Comparison of ENCODE assay signal across 22 mouse cellular contexts in the genomic region with DNA sequence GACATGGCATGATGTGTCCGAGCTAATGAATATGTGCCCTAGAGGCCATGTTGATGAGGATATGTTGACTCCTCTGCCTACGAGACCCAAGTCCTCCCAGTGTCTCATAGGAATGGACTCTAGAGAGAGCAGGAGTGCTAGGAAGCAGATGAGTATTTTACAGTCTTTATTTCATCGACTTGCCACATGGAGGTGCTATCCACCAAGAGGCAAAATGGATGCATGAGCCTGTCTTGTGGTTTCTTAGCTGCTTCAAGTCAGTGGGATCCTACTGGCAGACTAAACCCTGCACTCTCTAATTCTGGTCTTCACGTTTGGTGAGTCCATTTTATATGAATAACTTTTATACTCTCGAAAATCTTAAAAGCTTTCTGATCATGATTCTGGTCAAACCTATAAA.
DNase-seq lines count a peak whose midpoint lies in the region; TF ChIP-seq lines count a peak whose summit lies in the region.
"Had no signal": no experiment of that assay in that cellular context is flagged by ENCODE, and none has a peak within 500 bp of the region (broad histone marks: within the 10 kb centered on the region; RNA-seq: fewer than 3 reads in every experiment).

No protein-coding gene starts in this region.

- no peak overlapping the region for H3K27ac ChIP-seq in kidney, adult 2 months (ENCODE audit: insufficient read depth, low read depth, low read length)
- H3K27ac ChIP-seq: heart, adult 2 months; heart, embryonic 15.5 days; hindbrain, embryonic 10.5 days; limb, embryonic 15.5 days; macrophage; neural tube, embryonic 12.5 days had no signal

- no peaks in the 10 kb centered on the region for H3K4me1 ChIP-seq in kidney, adult 2 months (ENCODE audit: control insufficient read depth, insufficient read depth, low read length)
- H3K4me1 ChIP-seq: heart, embryonic 15.5 days; hindbrain, embryonic 10.5 days; limb, embryonic 15.5 days; neural tube, embryonic 12.5 days had no signal

- TF ChIP-seq CTCF in kidney, adult 2 months (conservative IDR thresholded peaks at IDR 0.05; ENCODE audit: insufficient read depth, insufficient read length, low read depth, low read length) = no peak

- no peak for TF ChIP-seq POLR2A in kidney, adult 2 months (IDR thresholded peaks at IDR 0.05; ENCODE audit: low read depth, low read length)

- no peak overlapping the region for H3K4me3 ChIP-seq in kidney, adult 2 months (ENCODE audit: insufficient read depth, low read depth, low read length)
- H3K4me3 ChIP-seq: heart, adult 2 months; heart, embryonic 15.5 days; hindbrain, embryonic 10.5 days; limb, embryonic 15.5 days; neural tube, embryonic 12.5 days had no signal

- no peaks in the 10 kb centered on the region for H3K36me3 ChIP-seq in kidney, adult 2 months (ENCODE audit: control insufficient read depth, insufficient read depth, low read length)
- H3K36me3 ChIP-seq: heart, embryonic 15.5 days; hindbrain, embryonic 10.5 days; limb, embryonic 15.5 days; neural tube, embryonic 12.5 days had no signal

- H3K27me3 ChIP-seq in kidney, adult 2 months (replicated peaks; ENCODE audit: control insufficient read depth, insufficient read depth, low read length) = peaks cover 1% of the 10 kb centered on the region; the same call in 1 of the 2 replicates
- H3K27me3 ChIP-seq: heart, embryonic 15.5 days; limb, embryonic 15.5 days; neural tube, embryonic 12.5 days had no signal

- 78% methylated on average over 5 of the region's 5 CpGs for whole genome bisulfite sequencing in kidney, adult 2 months

- DNase-seq in kidney, adult 2 months = peak; percentile 12
- no peak for DNase-seq in kidney, adult 8-10 months
- peak; percentile 6 for DNase-seq in CD4-positive helper T cell, adult 2 months (ENCODE audit: low read depth, low spot score)
- peak; percentile 19 for DNase-seq in ZHBTc4 (ENCODE audit: low read depth, low spot score)
- DNase-seq in thymus, postnatal 0 days (ENCODE audit: low spot score) = peak; percentile 60
- DNase-seq in gastrocnemius, adult 8-10 months (ENCODE audit: low spot score in 2 of 2) = no peak
- no peak for DNase-seq in spleen, postnatal 10 days (ENCODE audit: low spot score in 2 of 2)
- no peak for DNase-seq in right cerebral cortex, adult 2 months (ENCODE audit: low spot score in 2 of 2)
- DNase-seq: adrenal gland, postnatal 25 days; B cell, adult 2 months; cerebellum, adult 8-10 months; forebrain, postnatal 0 days; gastrocnemius, postnatal 10 days; heart, adult 2 months; kidney, postnatal 25 days; lung, adult 18-20 months; right cerebral cortex, postnatal 14 days had no signal

Comparison
In these comparisons a context has a peak if more than half of its experiments do, and no peak if none do; other contexts are left out.
1. DNase-seq: peak in kidney, adult 2 months (single experiment), CD4-positive helper T cell, adult 2 months (single experiment), ZHBTc4 (single experiment) and thymus, postnatal 0 days (single experiment); none in kidney, adult 8-10 months (0 of 2), gastrocnemius, adult 8-10 months (0 of 2), spleen, postnatal 10 days (0 of 2) and right cerebral cortex, adult 2 months (0 of 2).